Mouse (Mus musculus) gastrocnemius, adult 2 months (tissue): ENCODE results near the gene Map2k4. TPM values are rescaled to one million over a fixed set of nuclear protein-coding genes. Genes with fewer than 3 reads are reported as not detected.

Experiments used
- DNase-seq: peaks from one replicate; pipeline ENCODE4 v3.0.0; 2022
- H3K27ac ChIP-seq: fragments of 200-600 bp; 2 replicates; pipeline ENCODE4 v1.8.1; 2022; ENCODE audit warnings: mild to moderate bottlenecking
- H3K4me3 ChIP-seq: fragments of 200-600 bp; 2 replicates; pipeline ENCODE4 v1.8.1; 2022; ENCODE audit warnings: mild to moderate bottlenecking, moderate library complexity
- CTCF ChIP-seq: fragments of 200-600 bp; IDR thresholded peaks from 2 replicates; pipeline ENCODE4 v1.8.1; 2022; ENCODE audit warnings: antibody characterized with exemption, mild to moderate bottlenecking, moderate library complexity
- intact Hi-C: fragments of 180-260 bp; cut with DNase I; formaldehyde crosslinking; loops from one replicate; pipeline ENCODE4 v1.15.1; 2025
- total RNA-seq, 2 experiments: library from RNA; stranded (reverse); gene quantifications; 2 replicates each; pipeline ENCODE4 v1.2.3; 2021

The Map2k4 gene
- total RNA-seq, 2 experiments from 2014 or later = 61.3 to 77.9 TPM

GRCm38 (mm10) chr11:65768445-65768844 lies 19.7 kb downstream of the Map2k4 start:
- Histone ChIP-seq H3K4me3 (no peak overlapping the region), H3K27ac (no peak overlapping the region)
- no peak for DNase-seq
- no peak for TF ChIP-seq CTCF
- intact Hi-C loops = no loop called here

GRCm38 (mm10) chr11:65760912-65761311 lies 27.2 kb downstream of the Map2k4 start:
- intact Hi-C loops = no loop called here
- no peak overlapping the region for H3K27ac ChIP-seq
- DNase-seq = no peak

GRCm38 (mm10) chr11:65759350-65759749 lies 28.7 kb downstream of the Map2k4 start:
- intact Hi-C loops = no loop called here
- TF ChIP-seq CTCF = no peak
- no peak for DNase-seq
- no peak overlapping the region for H3K27ac ChIP-seq
- H3K4me3 ChIP-seq = no peak overlapping the region

More at GRCm38 (mm10) chr11:65760912-65761311, 27.2 kb downstream of the Map2k4 start:
- no peak for TF ChIP-seq CTCF
- no peak overlapping the region for H3K4me3 ChIP-seq

GRCm38 (mm10) chr11:65754161-65754560 lies 33.9 kb downstream of the Map2k4 start:
- no peak overlapping the region for H3K4me3 ChIP-seq
- peak overlapping the region; percentile 63 for H3K27ac ChIP-seq
- no peak for DNase-seq
- intact Hi-C loops = no loop called here
- TF ChIP-seq CTCF = no peak

- DNase-seq = no peak
- Histone ChIP-seq H3K4me3 (no peak overlapping the region), H3K27ac (peak overlapping the region; percentile 63)
- intact Hi-C loops = no loop called here
- no peak for TF ChIP-seq CTCF
These were observed 34.5 kb downstream of the Map2k4 start for GRCm38 (mm10) chr11:65753593-65753992.

GRCm38 (mm10) chr11:65750546-65750945 lies 37.6 kb downstream of the Map2k4 start:
- Histone ChIP-seq H3K4me3 (no peak overlapping the region), H3K27ac (no peak overlapping the region)
- no peak for TF ChIP-seq CTCF
- DNase-seq = no peak
- intact Hi-C loops = no loop called here

- intact Hi-C loops = no loop called here
- no peak for TF ChIP-seq CTCF
- Histone ChIP-seq H3K4me3 (no peak overlapping the region), H3K27ac (no peak overlapping the region)
- no peak for DNase-seq
These were observed 40.7 kb downstream of the Map2k4 start for GRCm38 (mm10) chr11:65747433-65747832.

- DNase-seq = no peak
- H3K27ac ChIP-seq = no peak overlapping the region
- no peak for TF ChIP-seq CTCF
- no peak overlapping the region for H3K4me3 ChIP-seq
- intact Hi-C loops = no loop called here
These were observed 42.3 kb downstream of the Map2k4 start for GRCm38 (mm10) chr11:65745707-65746333.

GRCm38 (mm10) chr11:65743866-65744265 lies 44.2 kb downstream of the Map2k4 start:
- intact Hi-C loops = no loop called here
- peak overlapping the region; percentile 40; the same call in 1 of the 2 replicates for H3K27ac ChIP-seq
- H3K4me3 ChIP-seq = no peak overlapping the region
- DNase-seq = peak; percentile 24
- TF ChIP-seq CTCF = no peak

GRCm38 (mm10) chr11:65740811-65741210 lies 47.3 kb downstream of the Map2k4 start:
- intact Hi-C loops = no loop called here
- Histone ChIP-seq H3K27ac (no peak overlapping the region), H3K4me3 (no peak overlapping the region)
- no peak for TF ChIP-seq CTCF
- DNase-seq = no peak

- DNase-seq = no peak
- TF ChIP-seq CTCF = no peak
- H3K4me3 ChIP-seq = no peak overlapping the region
- intact Hi-C loops = no loop called here
- no peak overlapping the region for H3K27ac ChIP-seq
These were observed 47.7 kb downstream of the Map2k4 start for GRCm38 (mm10) chr11:65740390-65740789.

- Histone ChIP-seq H3K27ac (no peak overlapping the region), H3K4me3 (no peak overlapping the region)
- intact Hi-C loops = no loop called here
- TF ChIP-seq CTCF = no peak
- no peak for DNase-seq
These were observed 48.2 kb downstream of the Map2k4 start for GRCm38 (mm10) chr11:65739880-65740279.

GRCm38 (mm10) chr11:65734656-65735055 lies 53.4 kb downstream of the Map2k4 start:
- TF ChIP-seq CTCF = no peak
- DNase-seq = no peak
- intact Hi-C loops = no loop called here
- no peak overlapping the region for H3K4me3 ChIP-seq
- peak overlapping the region; percentile 60; the same call in 1 of the 2 replicates for H3K27ac ChIP-seq

- no peak for TF ChIP-seq CTCF
- intact Hi-C loops = loop anchor here (5.0 kb wide), 1 partner anchor 58 kb away; the partner anchor contains the start of gene Map2k4
- DNase-seq = no peak
- Histone ChIP-seq H3K27ac (no peak overlapping the region), H3K4me3 (no peak overlapping the region)
These were observed 58.4 kb downstream of the Map2k4 start for GRCm38 (mm10) chr11:65729623-65730217.
